Mouse (Mus musculus) embryonic fibroblast, embryonic 13.5 days (primary cell): ENCODE data around the gene Dvl2. TPM values are rescaled to one million over a fixed set of nuclear protein-coding genes. Genes with fewer than 3 reads are reported as not detected.
"Not testable (repeated sequence)": the region's sequence is repeated elsewhere in the genome, so short reads cannot be mapped to it uniquely, and the experiment has no call there.

ENCODE experiments used
- H3K27ac ChIP-seq: 2 replicates; pipeline ENCODE4 v1.5.1; 2012; ENCODE audit warnings: low read length, control low read depth, inconsistent platforms; ENCODE audit not compliant: insufficient read depth
- H3K4me1 ChIP-seq: 2 replicates; pipeline ENCODE4 v1.6.1; 2011; ENCODE audit warnings: low read length; ENCODE audit not compliant: control insufficient read depth, insufficient read depth
- H3K4me3 ChIP-seq: 2 replicates; pipeline ENCODE4 v1.5.1; 2011; ENCODE audit warnings: mild to moderate bottlenecking, control low read depth, low read length; ENCODE audit not compliant: insufficient read depth
- CTCF ChIP-seq: IDR thresholded peaks from 2 replicates; pipeline ENCODE4 v1.5.1; 2011; ENCODE audit warnings: mild to moderate bottlenecking, control low read depth, low read length, moderate library complexity, borderline replicate concordance; ENCODE audit not compliant: insufficient read depth
- POLR2A ChIP-seq: IDR thresholded peaks from 2 replicates; pipeline ENCODE4 v1.6.1; 2011; ENCODE audit warnings: low read depth, mild to moderate bottlenecking, control low read depth, low read length, moderate library complexity
- polyA plus RNA-seq: library from polyadenylated mRNA; stranded (reverse); fragments of >200 nt; gene quantifications from 2 replicates; pipeline ENCODE4 v1.2.4, GENCODE M21; 2011; ENCODE audit warnings: low read depth; ENCODE audit not compliant: missing spikeins, insufficient read length

Dvl2 gene
- polyA plus RNA-seq, result 27.7 and 32.1 TPM in 2 replicates

DNA sequence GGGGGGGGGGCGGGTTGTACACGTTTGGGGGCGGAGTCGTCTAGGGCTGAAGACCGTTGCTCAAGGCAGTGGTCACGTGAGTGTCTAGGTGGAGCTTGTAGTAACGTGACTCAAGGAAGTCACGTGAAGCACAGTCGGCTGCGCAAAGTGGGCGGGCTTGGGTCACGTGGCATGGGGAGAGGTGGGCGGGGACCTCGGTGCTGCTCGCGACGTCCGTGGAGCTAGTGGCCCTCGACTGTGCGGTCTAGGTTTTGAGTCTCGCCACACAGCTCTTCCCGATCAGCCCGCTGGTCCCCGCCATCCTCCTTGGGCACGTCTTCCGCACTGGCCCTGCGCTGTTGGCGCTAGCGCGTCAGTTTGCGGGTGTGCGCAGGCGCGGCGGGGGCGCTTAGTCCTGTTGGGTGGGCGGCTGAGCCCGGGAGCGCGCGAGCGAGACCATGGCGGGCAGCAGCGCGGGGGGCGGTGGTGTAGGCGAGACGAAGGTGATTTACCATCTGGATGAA lies at the start of gene Dvl2:
Gene Dvl2, plus strand, starts transcription at position 200 of the 503 bp plus-strand sequence.
- Histone ChIP-seq H3K4me1 (peaks cover 6% of the 10 kb centered on the region; the same call in 1 of the 2 replicates), H3K4me3 (peak within 1 kb of the TSS; percentile 98), H3K27ac (peak within 1 kb of the TSS; percentile 81)
- no peak for TF ChIP-seq CTCF
- TF ChIP-seq POLR2A, result peak; percentile 95

DNA sequence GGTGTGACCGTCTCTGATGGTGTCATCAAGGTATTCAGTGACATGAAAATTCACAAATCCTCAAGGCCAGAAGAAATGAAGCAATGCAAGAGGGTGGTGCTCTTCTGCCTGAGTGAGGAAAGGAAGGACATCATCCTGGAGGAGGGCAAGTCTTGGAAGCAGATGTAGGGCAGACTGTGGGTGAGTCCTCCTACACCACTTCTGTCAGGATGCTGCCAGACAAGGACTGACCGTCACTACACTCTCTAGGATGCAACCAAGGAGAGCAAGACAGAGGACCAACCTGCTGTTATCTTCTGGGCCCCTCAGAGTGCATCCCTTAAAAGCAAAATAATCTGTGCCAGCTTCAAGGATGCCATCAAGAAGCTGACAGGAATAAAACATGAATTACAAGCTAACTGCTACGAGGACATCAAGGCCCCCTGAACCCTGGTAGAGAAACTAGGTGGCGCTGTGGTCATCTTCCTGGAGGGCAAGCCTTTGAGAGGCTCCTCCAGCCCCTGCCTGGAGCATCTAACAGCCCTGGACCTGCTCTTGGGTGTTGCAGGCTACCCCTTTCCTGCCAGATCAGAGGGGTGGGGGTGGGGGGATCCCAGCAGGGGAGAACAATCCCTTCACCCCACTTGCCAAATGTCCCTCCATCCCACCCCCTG lies 49.5 kb upstream of the Dvl2 start:
- no peak overlapping the region for H3K4me3 ChIP-seq
- TF ChIP-seq POLR2A, result no peak
- no peak for TF ChIP-seq CTCF
- no peaks in the 10 kb centered on the region for H3K4me1 ChIP-seq
- no peak overlapping the region for H3K27ac ChIP-seq

DNA sequence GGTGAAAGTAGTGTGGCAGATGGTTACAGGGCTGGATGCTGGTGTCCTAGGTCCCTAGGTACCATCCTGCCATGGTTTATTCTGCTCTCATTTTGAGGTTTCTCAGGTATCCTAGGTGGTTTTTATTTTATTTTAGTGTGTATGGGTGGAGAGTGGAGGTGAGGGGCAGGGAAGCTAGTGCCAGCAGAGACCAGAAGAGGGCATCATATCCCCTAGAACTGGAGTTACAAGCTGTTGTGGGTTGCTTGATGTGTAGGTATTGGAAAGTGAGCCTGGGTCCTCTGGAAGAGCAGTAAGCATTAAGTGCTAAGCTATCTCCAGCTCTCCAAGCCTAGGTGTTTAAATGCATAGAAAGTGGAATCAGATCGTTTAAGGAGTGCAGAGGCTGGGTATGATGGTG lies 48.1 kb upstream of the Dvl2 start:
- Histone ChIP-seq H3K27ac (no peak overlapping the region), H3K4me3 (no peak overlapping the region), H3K4me1 (no peaks in the 10 kb centered on the region)
- TF ChIP-seq CTCF, result no peak
- TF ChIP-seq POLR2A, result no peak

DNA sequence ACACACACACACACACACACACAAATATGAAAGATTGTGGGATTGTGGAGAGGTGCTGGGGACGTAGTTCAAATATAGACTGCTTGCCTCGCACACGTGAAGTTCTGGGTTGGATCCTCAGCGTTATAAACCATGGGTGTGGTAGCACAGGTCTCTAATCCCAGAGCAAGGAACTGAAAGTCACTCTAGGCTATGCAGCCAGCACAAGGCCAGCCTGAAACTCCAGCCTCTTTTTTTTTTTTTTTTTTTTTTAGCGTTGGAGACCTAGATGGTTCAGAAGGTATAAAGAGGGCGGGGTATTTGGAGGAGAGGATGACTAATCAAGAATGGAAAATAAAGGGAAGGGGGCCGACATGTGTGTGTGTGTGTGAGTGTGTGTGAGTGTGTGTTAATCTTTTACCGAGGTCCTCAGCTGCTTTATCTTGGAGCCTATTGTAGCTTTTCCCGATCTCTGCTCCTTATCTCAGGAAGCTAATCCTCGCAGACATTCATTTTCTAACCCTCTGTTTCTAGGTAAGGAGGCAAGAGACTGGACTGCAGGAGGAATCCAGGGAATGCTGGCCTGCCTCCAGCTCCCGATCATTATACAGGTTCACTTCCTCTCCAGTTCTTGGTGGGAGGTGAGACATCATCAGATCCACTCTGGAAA lies 47.0 kb upstream of the Dvl2 start:
- no peak overlapping the region for H3K27ac ChIP-seq
- H3K4me1 ChIP-seq, result no peaks in the 10 kb centered on the region
- no peak for TF ChIP-seq POLR2A
- no peak for TF ChIP-seq CTCF
- H3K4me3 ChIP-seq, result no peak overlapping the region

DNA sequence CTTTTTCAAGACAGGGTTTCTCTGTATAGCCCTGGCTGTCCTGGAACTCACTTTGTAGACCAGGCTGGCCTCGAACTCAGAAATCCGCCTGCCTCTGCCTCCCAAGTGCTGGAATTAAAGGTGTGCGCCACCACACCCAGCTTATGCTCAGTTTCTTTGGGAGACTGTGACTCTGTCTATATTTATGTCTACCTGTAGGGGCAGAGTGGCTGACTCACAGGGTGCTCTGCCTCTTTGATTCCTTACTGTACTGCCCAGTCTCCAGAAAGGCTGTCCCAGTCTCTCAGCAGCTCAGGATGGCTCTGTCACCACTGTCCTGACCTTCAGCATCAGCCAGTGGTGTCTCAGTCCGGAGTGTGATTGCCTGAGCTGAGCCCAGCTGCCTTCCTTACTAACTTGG lies 44.8 kb upstream of the Dvl2 start:
- H3K27ac ChIP-seq, H3K4me3 ChIP-seq, H3K4me1 ChIP-seq: not testable (repeated sequence)

DNA sequence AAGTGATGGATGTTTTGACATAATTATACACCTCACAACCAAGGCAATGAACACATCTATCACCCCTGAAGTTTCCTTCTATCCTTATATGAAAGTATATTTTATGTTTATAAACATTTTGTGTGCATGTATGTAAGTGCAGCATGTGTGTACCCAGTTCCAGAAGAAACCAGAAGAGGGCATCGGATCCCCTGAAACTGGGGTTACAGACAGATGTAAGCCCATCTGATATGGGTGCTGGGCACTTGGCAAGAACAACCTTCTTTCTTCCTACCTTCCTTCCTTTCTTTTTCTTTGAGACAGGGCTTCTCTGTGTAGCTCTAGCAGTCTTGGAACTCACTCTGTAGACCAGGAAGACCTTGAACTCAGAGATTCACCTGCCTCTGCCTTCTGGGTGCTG lies 44.2 kb upstream of the Dvl2 start:
- TF ChIP-seq CTCF, result no peak
- TF ChIP-seq POLR2A, result no peak
- Histone ChIP-seq H3K4me1 (no peaks in the 10 kb centered on the region), H3K27ac (no peak overlapping the region), H3K4me3 (no peak overlapping the region)

DNA sequence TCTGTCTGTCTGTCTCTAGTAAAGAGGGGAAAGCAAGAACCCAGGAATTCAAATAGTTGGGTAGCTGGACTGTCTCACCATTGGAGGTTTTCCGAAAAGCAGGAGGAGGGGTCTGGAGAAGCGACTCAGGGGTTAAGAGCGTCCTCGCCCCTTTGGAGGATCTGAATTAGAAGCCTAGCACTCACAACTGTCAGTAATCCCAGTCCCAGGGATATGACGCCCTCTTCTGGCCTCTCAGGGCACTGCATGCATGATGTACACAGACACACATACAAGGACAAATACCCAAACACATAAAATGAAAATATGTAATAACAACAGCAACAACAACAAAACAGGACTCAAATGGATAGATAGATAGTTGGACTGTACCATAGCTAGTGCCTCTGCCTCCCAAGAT lies 39.8 kb upstream of the Dvl2 start:
- Histone ChIP-seq H3K4me1 (no peaks in the 10 kb centered on the region), H3K4me3 (no peak overlapping the region), H3K27ac (no peak overlapping the region)
- TF ChIP-seq CTCF, result 0 out of 2 replicates have a peak, but pooled peaks have one; percentile 11
- no peak for TF ChIP-seq POLR2A

DNA sequence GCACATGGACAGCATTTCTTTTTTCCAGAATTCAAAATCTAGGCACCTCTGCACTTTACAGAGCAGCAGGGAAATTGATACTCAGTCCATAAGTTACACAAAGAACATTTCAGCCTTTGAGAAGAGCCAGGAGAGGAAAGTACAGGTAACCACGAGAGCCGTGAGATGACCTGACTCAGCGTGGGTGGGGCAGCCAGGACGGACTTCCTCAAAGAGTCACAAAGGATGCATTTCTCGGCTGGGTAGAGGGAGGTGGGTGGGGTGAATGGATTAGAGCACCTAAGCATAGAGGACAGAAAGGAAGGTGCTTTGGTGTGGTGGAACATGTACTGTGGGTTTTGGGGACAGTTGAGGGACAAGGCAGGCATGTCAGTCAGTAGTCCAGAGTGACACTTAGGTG lies 38.6 kb upstream of the Dvl2 start:
- Histone ChIP-seq H3K27ac (no peak overlapping the region), H3K4me3 (no peak overlapping the region), H3K4me1 (no peaks in the 10 kb centered on the region)
- no peak for TF ChIP-seq CTCF
- no peak for TF ChIP-seq POLR2A

DNA sequence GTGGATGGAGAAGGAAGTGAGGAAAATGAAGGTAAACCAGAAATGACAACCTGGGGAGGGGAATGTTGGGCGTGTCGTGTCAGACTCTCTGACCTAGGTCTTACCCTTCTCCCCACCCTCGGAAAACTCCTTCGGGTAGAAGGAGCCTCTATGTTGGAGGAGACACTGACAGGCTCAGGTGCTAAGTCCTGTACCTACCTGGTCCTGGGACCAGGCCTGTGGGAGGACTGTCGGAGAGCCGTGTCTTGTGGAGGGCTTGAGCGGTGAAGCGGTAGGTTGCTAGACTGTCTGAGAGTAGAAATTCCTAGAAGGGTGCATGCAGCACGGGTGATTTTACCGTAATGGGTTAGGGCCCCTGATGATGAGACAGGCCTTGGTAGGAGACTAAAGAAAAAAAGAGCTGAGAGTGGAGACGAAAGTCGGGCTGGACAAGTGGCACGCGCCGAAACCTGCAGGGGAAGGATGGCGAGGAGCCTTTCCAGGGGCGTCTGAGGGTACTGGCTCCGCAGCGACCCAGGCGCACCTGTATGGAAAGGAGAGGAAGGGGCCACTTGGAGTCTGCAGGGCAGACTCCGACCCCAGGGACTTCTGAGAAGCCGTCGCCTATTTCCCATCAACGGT lies 35.6 kb upstream of the Dvl2 start, which contains the start of gene Cldn7:
Gene Cldn7, plus strand, starts transcription at position 130 of the 621 bp plus-strand sequence.
- H3K4me1 ChIP-seq, result no peaks in the 10 kb centered on the region
- no peak within 1 kb of the TSS for H3K27ac ChIP-seq
- TF ChIP-seq POLR2A (no peak), CTCF (no peak)
- H3K4me3 ChIP-seq, result no peak within 1 kb of the TSS

DNA sequence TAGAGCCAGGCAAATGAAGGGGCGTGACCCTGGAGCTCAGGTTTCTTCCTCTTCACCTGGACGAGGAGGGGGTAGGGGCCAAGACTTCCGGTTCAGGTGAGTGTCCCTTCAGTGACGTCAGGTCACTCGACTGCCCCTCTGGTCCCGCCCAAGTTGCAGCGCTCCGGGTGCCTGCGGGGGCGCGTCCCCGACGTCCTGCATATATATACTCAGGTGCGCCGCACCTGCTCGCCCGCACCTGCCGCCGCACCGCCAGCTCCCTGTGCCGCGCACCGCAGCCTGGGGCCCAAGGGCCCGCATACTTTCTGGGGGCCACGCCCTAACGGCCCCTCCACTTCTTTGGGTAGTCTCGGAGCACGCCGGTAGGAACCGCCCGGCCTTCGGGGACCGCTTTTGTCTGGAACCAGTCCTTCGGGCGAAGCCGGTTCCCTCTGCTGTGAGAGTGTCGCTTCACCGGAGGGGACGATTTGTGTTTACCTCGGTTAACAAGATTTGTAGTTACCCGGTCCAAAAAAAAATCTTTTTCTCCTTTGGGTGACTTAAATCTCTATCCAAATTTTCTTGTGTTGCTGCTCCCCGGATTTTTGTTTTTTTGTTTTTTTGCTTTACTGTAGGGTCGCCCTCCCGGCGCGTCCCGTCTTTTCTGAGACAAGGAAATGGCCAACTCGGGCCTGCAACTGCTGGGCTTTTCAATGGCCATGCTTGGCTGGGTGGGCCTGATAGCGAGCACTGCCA lies 35.0 kb upstream of the Dvl2 start:
- H3K4me1 ChIP-seq, result no peaks in the 10 kb centered on the region
- no peak overlapping the region for H3K4me3 ChIP-seq
- no peak overlapping the region for H3K27ac ChIP-seq
- TF ChIP-seq CTCF, result no peak
- TF ChIP-seq POLR2A, result no peak
